Mouse (Mus musculus) testis, adult 2 months (tissue): ENCODE measurements around the gene Hopx. TPM values are rescaled to one million over a fixed set of nuclear protein-coding genes. Genes with fewer than 3 reads are reported as not detected.

Experiments
- H3K27ac ChIP-seq: fragments of 200-500 bp; 2 replicates; pipeline ENCODE4 v1.5.1; 2012; ENCODE audit warnings: low read depth, low read length; ENCODE audit not compliant: control insufficient read depth, insufficient read depth
- H3K27me3 ChIP-seq: fragments of 200-500 bp; 2 replicates; pipeline ENCODE4 v1.6.1; 2012; ENCODE audit warnings: mild to moderate bottlenecking, low read length, moderate library complexity; ENCODE audit not compliant: control insufficient read depth, insufficient read depth
- H3K36me3 ChIP-seq: fragments of 200-500 bp; 2 replicates; pipeline ENCODE4 v1.6.1; 2012; ENCODE audit warnings: mild to moderate bottlenecking, low read length; ENCODE audit not compliant: control insufficient read depth, insufficient read depth
- H3K4me1 ChIP-seq: fragments of 200-500 bp; 2 replicates; pipeline ENCODE4 v1.6.1; 2012; ENCODE audit warnings: low read length; ENCODE audit not compliant: control insufficient read depth, insufficient read depth
- H3K4me3 ChIP-seq: fragments of 200-500 bp; 2 replicates; pipeline ENCODE4 v1.5.1; 2012; ENCODE audit warnings: low read depth, mild to moderate bottlenecking, low read length, moderate library complexity, mixed read lengths; ENCODE audit not compliant: control insufficient read depth
- CTCF ChIP-seq: fragments of 200-500 bp; IDR thresholded peaks from 2 replicates; pipeline ENCODE4 v1.5.1; 2012; ENCODE audit warnings: low read depth, mild to moderate bottlenecking, inconsistent platforms, low read length, moderate library complexity; ENCODE audit not compliant: control insufficient read depth, insufficient read depth, insufficient replicate concordance
- POLR2A ChIP-seq: fragments of 200-500 bp; IDR thresholded peaks from 2 replicates; pipeline ENCODE4 v1.6.1; 2012; ENCODE audit warnings: low read depth, mild to moderate bottlenecking, inconsistent platforms, low read length, moderate library complexity; ENCODE audit not compliant: control insufficient read depth
- polyA plus RNA-seq: library from polyadenylated mRNA; depleted of rRNA; stranded (reverse); fragments of >200 nt; gene quantifications from 2 replicates; pipeline ENCODE4 v1.2.3, GENCODE M21; 2012

Gene Hopx
- polyA plus RNA-seq, 1 experiment: 16.0 TPM

DNA sequence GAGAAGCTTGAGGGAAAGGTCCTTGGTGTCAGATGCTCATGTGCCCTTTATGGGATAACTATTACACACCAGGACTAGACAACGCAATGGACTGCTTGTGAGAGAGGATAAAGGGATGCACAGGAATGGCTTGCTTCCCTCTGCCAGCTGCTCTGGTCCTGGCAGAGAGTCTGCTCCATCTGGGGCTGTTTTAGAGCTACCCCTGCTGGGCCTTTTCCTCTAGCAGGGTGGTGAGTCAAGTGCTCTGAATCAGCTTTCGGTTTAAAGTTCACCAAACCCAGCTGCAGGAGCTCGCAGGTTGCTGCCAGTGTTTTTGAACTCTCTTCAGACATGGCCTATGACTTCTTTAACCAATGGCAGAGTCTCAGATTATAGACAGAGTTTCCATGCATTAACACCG, 39.0 kb downstream of the Hopx start:
- Histone ChIP-seq H3K4me1 (peaks cover 3% of the 10 kb centered on the region; the same call in 1 of the 2 replicates), H3K4me3 (no peak overlapping the region), H3K36me3 (no peaks in the 10 kb centered on the region), H3K27me3 (no peaks in the 10 kb centered on the region), H3K27ac (no peak overlapping the region)
- TF ChIP-seq POLR2A (no peak), CTCF (no peak)

GRCm38 (mm10) chr5:77074914-77075313, 40.0 kb downstream of the Hopx start:
- Histone ChIP-seq H3K4me1 (peaks cover 3% of the 10 kb centered on the region; the same call in 1 of the 2 replicates), H3K27me3 (no peaks in the 10 kb centered on the region), H3K27ac (0 out of 2 replicates have a peak overlapping the region, but pooled peaks have one; percentile 5), H3K36me3 (no peaks in the 10 kb centered on the region), H3K4me3 (no peak overlapping the region)
- TF ChIP-seq CTCF: no peak
- no peak for TF ChIP-seq POLR2A

DNA sequence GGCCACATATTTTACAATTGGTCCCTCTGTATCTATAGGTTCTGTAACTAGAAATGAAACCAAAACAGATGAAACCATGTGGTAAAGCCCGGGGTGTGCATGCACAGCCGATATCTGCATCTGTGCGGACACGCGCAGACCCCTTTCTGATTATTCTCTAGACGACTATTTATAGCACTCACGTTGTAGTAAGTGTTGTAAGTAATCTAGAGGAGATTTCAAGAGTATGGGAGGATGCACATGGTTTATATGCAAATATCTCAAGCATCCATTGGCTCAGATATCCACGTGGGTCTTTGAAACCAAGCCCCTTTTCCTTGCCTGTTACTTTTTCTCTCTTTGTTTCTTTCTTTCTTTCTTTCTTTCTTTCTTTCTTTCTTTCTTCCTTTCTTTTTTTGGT, 41.1 kb downstream of the Hopx start:
- Histone ChIP-seq H3K27me3 (no peaks in the 10 kb centered on the region), H3K36me3 (no peaks in the 10 kb centered on the region), H3K27ac (no peak overlapping the region), H3K4me3 (no peak overlapping the region), H3K4me1 (peaks cover 3% of the 10 kb centered on the region; the same call in 1 of the 2 replicates)
- TF ChIP-seq CTCF: no peak
- TF ChIP-seq POLR2A: no peak

GRCm38 (mm10) chr5:77071626-77072025, 43.3 kb downstream of the Hopx start:
- peak overlapping the region; percentile 6; the same call in 1 of the 2 replicates for H3K27ac ChIP-seq
- peaks cover 3% of the 10 kb centered on the region; the same call in 1 of the 2 replicates for H3K4me1 ChIP-seq
- TF ChIP-seq CTCF: no peak
- no peak for TF ChIP-seq POLR2A
- no peak overlapping the region for H3K4me3 ChIP-seq
- no peaks in the 10 kb centered on the region for H3K36me3 ChIP-seq
- H3K27me3 ChIP-seq: no peaks in the 10 kb centered on the region

GRCm38 (mm10) chr5:77070987-77071386, 43.9 kb downstream of the Hopx start:
- Histone ChIP-seq H3K27me3 (no peaks in the 10 kb centered on the region), H3K27ac (no peak overlapping the region), H3K4me3 (no peak overlapping the region), H3K36me3 (no peaks in the 10 kb centered on the region), H3K4me1 (peaks cover 3% of the 10 kb centered on the region; the same call in 1 of the 2 replicates)
- TF ChIP-seq POLR2A (no peak), CTCF (no peak)

DNA sequence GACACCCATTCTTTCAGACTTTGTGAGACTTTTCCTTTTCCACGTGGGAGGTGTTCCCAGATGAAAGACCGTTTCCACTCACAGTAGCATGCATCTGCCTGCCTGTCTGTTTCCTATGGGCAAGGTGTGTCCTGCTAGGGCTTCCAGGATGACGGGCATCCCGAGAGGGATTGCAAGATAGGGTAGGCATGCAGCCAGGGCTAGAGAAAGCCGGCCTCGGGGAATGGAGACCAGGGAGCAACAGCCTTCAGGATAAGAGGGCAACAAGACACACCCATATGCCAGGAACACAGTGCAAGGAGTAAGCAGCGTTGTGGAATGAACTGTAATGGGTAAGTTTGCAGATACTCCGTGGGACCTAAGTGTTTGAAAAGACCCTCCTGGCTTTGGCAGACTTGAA, 47.6 kb downstream of the Hopx start:
- Histone ChIP-seq H3K4me1 (no peaks in the 10 kb centered on the region), H3K4me3 (no peak overlapping the region), H3K36me3 (no peaks in the 10 kb centered on the region), H3K27ac (no peak overlapping the region), H3K27me3 (no peaks in the 10 kb centered on the region)
- TF ChIP-seq POLR2A: no peak
- no peak for TF ChIP-seq CTCF

DNA sequence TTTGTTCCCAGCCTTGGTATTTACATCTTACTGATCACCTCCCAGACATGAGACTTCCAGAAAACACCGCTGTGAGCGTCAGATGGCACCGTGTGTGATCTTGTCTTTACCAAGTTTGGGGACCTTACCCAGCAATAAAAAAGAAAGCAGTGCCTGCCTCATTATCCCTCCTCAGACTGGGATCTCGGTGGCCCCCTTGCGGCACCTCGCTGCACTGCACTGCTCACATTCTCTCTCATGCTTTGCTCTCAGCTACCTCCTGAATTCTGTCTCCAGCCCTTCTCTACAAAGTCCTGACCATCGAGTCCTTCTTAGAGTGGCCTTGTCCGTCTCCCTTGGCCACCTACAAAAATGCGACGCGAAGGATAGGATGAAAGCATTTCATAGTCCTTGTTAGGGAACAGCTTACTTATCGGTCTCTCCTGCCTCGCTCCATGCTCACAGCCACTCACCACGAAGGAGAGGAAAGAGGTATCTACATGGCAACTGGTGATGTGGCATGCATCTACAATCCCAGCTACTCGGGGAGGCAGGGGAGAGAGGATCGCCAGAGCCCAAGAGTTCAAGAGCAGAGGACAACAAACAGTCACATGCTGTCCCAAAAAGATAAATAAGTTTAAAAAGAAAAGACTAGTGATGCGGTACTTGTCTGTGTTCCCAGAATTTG, 53.4 kb downstream of the Hopx start:
- no peaks in the 10 kb centered on the region; the same call in 1 of the 2 replicates for H3K4me1 ChIP-seq
- H3K27me3 ChIP-seq: no peaks in the 10 kb centered on the region
- H3K27ac ChIP-seq: no peak overlapping the region
- peak; percentile 94; the same call in 1 of the 2 replicates for TF ChIP-seq CTCF
- no peak for TF ChIP-seq POLR2A
- peak overlapping the region; percentile 31 for H3K4me3 ChIP-seq
- H3K36me3 ChIP-seq: no peaks in the 10 kb centered on the region
